Mouse (Mus musculus) layer of hippocampus, adult 9-11 months (tissue): ENCODE data around the gene Olfr1393.

Experiments used
- DNase-seq: peaks from one replicate; pipeline ENCODE4 v3.0.0; 2022

The Olfr1393 gene

GRCm38 (mm10) chr11:49326726-49327125, 48.6 kb downstream of the Olfr1393 start:
- DNase-seq: peak; percentile 9

GRCm38 (mm10) chr11:49329686-49330085, 51.6 kb downstream of the Olfr1393 start:
- DNase-seq: no peak
